Mouse (Mus musculus): ENCODE results near the gene Klhdc3. TPM values are rescaled to one million over a fixed set of nuclear protein-coding genes. Genes with fewer than 3 reads are reported as not detected.
A peak's percentile ranks its signal among the peaks of the same experiment; 100 is the strongest.

Klhdc3 gene
- total RNA-seq, 2 experiments from 2014 or later: 59.2 to 75.3 TPM

DNA sequence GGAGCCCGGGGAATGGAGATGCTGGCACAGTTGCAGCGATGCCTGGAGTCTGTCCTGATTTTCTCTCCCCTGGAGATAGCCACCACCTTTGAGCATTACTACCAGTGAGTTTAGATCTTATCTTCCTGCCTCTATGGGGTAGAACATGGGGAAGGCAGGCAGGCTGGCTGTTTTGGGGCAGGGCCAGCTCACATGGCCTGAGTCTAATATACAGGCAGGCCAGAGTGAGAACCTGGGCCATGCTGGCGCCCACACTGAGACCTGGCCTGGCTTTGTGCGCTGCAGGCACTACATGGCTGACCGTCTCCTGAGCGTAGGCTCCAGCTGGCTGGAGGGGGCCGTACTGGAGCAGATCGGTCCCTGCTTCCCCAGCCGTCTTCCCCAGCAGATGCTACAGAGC lies 19.4 kb downstream of the Klhdc3 start:
- DNase-seq: no peak

DNA sequence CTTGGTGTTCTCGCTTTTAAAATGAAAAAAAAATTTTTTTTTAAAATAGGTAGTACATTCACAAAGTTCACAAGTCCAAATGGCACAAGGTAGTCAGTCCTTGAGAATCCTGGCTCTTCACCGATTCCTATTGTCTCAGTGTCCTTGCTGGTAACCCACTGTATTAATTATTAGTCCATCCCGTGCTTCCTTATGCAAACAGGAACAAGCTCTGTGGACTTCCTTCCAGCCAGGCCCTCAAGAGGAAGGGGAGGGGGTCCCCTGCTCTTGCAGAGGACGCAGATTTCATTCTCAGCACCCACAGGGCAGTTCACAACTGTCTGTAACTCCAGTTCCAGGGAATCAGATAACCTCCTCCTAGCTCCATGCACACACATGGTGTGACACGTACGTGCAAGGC lies 24.7 kb downstream of the Klhdc3 start:
- no peak for DNase-seq

DNA sequence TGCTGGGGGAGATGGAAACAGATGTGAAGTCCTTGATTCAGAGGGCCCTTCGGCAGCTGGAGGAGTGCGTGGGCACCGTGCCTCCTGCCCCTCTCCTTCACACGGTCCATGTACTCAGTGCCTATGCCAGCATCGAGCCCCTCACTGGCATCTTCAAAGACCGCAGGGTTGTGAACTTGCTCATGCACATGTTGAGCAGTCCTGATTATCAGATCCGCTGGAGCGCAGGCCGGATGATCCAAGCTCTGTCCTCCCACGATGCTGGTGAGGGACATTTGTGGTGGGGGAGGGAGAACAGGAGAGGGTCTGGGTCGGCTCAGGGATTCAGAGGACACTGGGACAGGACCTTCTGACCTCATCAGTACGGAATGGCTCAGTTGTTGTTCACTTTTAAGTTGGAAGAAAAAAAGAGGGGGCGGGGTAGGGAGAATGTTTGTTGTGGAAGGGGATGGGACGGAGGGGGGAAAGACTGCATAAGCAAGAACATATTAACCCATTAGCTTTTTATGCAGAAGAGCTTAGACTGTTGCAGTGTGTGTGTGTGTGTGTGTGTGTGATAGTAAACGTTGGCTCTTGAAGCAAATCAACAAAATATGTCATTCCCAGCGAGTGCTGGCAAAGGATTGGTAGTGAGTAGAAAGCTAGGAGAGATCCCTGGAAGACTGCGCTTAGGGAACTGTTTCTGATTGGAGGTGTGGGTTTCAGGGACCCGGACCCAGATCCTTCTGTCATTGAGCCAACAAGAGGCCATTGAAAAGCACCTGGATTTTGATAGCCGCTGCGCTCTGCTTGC lies 28.8 kb downstream of the Klhdc3 start:
- no peak for DNase-seq

DNA sequence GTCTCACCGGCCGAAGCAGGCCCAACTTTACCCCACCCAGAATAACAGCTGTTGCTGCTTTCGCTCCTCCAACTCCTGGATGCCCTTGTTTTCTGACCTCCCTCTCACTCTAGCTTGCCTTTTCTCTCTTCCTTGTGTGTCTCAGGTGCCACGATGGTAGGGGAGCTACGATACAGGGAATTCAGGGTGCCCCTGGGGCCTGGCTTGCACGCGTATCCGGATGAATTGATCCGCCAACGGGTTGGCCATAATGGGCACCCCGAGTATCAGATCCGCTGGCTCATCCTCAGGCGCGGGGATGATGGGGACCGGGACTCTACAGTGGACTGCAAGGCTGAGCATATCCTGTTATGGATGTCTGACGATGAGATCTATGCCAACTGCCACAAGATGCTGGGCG lies 29.4 kb downstream of the Klhdc3 start:
- no peak for DNase-seq

DNA sequence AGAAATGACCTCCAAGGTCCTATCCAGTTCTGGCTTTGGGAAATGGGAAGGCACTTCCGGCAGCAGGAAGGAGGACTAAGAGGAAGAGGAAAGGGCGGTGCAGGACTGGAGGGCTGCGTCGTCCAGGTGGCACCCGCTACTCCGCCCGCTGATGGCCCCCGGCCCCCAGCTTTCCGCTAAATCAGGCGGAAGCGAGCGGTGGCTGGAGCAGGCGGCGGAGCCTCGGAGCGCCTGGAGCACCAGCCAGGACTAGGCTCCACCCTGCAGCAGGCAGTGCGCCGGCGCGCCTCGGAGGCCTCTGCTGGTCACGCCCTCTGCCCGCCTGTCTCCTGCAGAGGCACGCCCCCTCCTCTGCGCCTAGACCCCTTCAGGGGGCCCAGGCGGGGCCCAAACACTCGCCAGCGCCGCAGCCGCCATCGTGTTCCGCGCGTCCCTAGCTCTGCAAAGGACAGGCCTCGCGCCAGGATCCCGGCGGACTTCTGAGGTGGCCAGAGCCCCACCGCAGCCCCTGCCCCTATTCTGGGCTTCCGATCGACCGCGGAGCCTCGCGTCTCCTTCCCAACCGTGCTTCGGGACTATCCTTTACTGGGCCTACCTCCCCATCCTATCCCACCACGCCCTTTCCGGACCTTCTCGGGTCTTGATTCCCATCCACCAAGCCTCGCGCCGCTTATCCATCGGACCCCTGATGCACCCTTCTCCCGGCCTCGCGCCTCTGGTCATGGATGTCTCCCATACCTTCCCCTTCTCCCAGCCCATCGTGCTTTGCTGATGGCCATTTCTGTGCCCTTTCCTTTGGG lies 30.3 kb downstream of the Klhdc3 start, which contains the start of gene Cul7:
Gene Cul7, plus strand, starts transcription at position 106 of the 800 bp plus-strand sequence.
- peak; percentile 95 to 96 for DNase-seq

DNA sequence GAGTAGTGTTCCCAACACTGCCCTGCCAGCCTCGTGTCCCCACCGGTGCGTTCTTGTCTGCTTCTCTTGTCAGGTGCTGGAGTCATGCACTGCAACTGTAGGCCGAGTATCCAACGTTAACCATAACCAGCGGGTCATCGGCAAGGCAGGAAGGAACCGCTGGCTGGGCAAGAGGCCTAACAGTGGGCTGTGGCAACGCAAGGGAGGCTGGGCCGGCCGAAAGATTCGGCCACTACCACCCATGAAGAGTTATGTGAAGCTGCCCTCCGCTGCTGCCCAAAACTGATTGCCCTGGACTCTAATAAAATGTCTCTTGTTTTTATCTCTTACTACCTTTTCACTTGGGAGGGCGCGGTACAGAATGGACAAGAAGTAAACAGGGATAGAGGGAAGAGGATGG lies 30.9 kb downstream of the Klhdc3 start:
- peak in 1 of 2 experiments; percentile 40 for DNase-seq

DNA sequence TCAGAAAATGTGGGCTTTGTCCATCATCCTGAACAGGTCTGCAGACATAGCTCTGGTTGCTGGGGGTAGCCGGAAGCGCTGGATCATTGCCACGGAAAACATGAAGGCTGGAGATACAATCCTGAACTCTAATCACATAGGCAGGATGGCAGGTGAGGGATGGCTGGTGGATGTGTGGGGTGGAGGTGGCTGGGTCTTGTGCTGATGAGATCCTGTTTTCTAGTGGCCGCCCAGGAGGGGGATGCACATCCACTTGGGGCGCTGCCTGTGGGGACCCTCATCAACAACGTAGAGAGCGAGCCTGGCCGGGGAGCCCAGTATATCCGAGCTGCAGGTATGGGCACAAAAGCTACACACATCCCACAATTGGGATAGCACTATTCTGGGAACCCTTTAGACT lies 32.3 kb downstream of the Klhdc3 start:
- DNase-seq: no peak

DNA sequence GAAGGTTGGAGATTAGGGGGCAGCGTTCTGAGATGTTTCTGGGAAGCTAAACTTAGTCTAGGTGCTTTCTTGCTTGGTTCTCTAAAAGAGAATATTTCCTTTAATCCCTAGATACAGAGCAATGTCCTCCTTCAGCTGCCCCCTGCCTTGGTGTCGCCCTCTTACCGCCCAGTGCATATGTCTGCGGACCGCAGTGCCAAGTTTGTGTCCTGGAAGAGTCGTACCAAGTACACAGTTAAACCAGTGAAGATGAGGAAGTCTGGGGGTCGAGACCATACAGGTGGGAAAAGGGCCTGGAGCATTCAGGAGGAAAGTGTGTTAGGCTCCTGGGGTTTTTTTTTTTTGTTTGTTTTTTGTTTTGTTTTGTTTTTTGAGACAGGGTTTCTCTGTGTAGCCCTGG lies 33.4 kb downstream of the Klhdc3 start:
- DNase-seq: no peak

DNA sequence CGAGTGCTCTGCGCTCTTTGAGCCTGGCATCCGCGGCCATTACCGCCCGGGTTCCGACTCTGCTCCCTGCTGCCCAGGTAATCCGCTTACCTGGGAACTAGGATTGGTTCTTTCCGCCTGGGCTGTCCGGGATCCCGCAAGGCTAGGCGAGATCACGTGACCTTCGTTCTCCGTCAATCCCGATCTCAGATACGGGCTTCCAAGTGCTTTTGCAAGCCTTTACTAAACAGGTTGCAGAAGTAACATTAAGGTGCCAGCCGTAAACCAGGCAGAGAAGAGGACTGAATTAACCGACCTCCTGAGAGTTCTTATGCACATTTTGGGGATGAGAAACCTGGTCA lies 34.4 kb downstream of the Klhdc3 start:
- no peak for DNase-seq

DNA sequence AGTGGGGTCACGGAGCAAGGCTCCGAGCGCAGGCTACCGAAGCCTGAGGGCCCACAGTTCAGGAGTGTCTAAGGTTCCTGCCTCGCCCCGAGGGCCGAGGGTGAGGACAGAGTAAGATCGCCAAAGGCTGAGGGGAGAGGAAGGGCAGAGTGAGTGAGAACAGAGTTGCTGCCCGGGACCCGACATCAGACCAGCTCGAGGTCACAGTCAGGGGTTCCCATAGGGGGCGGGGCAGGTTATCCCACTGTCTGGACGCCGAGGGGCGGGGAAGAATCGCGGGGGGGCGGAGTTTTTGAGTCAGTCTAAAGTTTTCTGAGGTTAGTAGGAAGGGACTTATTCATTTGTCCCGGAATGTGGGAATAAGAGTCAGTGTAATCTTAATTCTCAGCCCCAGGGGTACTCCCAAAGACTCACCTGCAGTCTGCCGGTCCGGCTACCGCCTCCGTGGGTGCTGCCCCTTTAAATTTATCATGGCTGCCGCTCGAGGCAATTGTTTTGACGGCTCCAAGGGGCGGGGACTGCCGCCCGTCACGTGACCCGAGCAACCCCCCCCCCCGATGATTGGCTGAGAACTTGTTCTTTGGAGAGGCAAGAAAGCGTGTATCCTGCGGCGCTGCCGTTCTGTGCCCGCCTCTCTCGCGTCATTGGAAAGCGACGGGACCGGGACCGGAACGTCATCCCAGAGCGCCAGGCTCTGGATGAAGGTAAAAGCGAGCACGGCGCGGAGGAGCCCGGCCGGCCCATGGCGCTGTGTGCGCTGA lies 35.0 kb downstream of the Klhdc3 start, which contains the start of the genes Klc4 and Mrpl2:
Gene Klc4, minus strand, starts transcription at position 462 of the 761 bp plus-strand sequence.
Gene Mrpl2, plus strand, starts transcription at position 669 of the 761 bp plus-strand sequence.
- DNase-seq: peak; percentile 95 to 98

DNA sequence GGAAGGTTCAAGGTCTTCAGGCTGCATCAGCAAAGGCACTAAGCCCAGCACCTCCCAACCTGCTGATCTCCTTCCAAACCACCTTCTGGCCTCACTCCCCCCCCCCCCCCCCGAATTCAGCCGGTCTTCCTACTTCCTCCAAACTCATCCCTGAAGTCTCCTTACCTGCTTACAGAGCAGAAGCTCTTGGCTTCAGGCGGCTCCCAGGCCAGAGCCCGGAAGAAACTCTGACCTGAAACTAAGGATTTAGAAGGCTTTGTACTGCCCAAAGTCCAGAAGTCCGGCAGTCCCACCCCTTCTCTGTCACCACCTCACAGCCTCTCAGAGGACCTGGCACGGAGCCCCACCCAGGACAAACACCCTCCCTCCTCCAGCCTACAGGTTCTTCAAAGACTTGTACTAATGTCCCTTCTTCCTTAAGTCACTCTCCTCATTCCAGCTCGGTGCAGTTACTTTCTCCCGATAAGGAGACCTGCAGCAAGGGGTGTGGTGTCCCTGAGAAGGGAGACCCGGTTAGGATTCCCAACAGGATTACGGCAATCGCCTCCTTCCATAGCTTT lies 35.7 kb downstream of the Klhdc3 start:
- peak; percentile 77 to 85 for DNase-seq

DNA sequence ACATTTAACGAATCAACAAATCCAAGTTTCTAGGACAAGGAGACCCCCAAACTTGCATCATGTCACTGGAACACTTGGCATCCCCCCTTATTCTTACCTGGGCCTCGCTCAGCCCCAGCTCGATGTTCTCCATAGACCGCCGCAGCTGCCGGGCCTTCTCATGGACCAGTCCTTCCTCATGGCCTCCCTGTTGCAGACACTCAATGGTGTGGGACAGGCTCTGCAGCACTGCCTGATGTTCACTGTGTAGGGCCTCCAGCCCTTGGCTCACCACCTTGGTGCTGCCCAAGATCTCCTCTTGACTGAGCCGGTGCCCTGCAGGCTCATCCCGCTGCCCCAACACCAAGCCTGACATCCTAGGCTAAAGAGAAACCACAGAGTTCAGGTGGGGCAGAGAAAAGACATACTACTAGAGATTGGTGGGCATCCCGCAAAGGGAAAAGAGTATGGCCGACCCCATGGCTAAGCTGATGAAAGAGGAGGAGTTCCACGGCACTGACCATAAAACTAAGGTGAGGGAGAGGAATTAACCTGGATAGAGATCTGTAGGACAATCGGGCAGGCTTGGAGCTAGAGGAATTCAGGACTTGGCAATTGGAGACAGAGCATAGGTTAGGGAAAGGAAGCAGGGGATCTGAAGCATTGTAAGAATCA lies 36.4 kb downstream of the Klhdc3 start:
- no peak for DNase-seq

DNA sequence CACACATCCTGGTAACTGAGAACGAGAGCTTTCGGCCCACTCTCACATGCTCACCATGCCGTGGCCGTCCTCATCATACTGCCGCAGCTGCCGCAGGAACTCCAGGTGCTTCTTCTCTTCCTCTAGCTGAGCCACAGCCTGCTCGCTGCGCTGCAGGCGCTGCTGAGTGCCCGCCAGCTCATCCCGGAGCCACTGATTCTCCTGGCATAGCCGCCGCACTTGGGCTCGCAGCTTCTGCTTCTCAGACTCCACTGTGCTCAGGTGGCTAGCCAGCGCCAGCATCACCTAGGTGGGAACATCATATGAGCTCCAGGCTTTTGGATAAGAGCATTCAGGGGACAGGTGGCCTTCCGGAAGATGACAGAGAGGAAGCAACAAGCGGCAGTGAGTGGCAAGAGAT lies 38.7 kb downstream of the Klhdc3 start:
- no peak for DNase-seq

DNA sequence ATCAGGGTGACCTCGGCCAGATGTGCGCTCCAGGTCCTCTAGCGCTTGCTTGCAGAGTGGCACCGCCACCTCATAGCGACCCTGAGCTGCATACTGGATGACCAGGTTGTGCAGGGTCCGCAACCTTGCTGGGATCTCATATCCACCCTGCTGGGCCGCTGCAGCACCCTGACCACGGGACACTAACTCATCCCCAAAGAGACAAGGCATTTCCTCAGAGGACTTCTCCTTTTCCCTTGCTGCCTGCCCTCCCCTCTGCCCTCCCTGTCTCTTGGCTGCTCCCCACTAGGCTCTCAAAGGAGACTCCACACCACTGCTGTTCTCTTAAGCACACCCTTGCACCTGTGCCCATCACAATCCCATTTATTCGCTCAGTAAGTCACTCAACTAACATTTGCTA lies 40.8 kb downstream of the Klhdc3 start:
- no peak for DNase-seq

DNA sequence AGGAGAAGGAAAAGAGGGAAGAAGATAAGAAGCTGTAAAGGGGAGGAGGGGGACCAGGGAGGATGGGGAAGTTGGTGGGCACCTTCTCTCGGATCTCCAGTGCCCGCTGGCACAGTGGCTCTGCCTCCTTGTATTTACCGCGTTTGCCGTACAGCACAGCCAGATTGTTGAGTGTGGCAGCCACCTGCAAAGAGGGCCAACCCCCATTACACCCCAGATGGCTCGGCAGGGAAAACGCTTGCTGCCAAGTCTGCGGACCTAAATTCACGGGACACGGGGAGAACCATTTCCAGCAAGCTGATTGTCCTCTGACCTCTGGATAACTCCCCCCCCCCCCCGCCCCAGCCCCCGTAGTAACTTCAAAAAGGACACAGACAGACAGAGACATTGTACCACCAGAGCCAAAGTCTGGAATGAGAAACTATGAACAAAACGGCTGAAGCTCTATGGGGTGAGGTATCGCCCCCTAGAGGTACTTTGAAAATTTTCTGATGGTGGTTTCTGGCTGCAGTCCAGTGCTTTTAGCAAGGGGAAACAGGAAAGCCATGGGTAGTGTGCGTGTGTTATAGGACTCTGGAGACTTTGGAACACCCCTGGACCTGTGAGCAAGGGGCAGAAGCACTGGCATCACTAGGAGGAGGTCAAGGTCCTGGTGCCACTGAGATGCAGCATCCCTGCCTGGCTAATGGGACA lies 43.7 kb downstream of the Klhdc3 start:
- peak; percentile 36 to 66 for DNase-seq

DNA sequence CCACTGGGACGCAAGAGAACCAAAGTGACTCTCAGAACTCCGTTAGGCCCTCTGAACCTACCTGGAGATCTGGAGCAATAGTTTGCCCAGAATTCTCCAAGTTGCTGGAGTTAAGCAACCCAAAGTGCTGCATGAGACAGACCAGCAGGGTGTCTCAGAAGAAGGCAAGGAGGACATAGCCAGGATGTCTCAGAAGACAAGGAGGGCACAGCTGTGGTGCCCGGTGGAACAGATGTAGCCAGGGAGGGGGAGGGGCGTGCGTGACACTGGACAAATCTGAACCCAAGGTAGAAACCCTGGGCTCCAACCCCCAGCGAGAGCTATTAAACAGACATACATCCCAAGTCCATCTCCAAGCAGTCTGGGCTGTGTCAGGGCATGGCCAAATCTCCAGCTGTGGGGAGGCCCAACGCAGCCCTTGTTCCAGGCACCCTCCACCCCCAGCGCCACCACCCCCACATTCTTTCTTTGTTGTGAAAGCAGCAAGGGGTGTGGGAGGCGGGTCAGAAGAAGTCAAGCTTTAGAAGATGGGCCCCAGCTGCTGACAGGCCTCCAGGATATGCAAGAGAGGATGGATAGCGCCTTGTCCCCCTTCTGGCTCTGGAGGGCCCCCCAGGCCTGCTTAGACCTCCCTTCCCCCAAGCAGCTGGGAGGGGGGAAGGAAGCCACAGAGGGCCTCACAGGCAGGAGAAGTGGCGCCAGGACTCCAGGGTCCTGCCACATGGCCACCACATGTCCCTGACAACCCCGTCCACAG lies 50.9 kb downstream of the Klhdc3 start:
- DNase-seq: peak in 1 of 2 experiments; percentile 31

DNA sequence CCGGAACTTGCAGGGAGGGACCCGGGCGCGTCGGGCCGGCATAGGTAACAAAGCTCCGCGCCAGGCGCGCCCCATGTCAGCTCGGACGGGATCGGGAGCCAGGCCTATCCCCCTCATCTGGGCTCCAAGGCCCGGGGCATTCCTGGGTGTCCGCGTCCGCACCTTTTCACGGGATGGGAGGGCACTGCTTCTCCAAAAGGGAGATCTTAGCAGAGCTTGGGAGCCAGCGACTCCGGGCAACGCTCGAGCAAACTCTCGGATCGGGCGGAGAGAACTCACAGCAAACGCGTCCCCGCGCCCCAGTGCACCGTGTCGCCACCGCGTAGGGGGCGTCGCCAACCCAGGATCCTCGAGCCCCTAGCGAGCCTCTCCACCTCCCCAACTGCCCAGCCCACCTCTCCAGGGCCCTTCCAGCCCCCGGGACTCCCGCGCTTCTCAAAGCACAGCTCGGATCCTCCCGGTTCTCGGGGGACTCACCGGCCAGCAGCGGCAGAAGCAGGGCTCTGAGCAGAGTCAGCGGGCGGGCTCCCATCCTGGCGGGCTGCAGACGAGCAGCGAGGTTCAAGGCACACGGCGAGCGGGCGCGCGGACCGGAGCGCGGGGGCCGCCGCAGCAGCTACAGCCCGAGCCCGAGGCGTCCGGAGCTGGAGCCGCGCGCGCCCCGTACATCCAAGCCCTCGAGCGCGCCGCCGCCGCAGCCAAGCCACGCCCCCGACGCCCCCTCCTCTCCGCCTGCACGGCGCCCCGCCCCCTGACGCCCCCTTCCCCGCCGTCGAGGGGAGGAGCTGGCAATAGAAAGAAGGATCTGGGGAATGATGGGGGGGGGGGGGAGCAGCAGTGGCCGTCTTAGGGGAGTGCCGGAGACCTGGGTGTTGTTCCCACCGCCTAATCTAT lies 51.7 kb downstream of the Klhdc3 start, which contains the start of gene Ptk7:
Gene Ptk7, minus strand, starts transcription at position 714 of the 894 bp plus-strand sequence.
- peak; percentile 65 to 81 for DNase-seq

DNA sequence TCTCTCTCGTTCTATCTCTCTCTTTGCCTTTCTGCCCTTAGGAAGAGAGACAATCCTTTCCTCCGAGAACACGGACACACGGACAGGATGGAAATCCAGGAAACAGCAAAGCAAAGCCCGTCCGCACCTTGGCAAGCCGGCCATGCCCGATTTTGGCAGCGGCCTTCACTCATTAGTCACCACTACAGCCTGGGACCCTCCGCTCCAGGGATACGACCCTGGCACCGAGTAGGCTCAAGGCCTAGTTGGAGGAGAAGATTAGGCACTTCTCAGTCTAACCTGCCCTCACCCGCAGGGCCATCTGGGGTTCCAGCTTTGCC lies 52.3 kb downstream of the Klhdc3 start:
- peak; percentile 64 to 66 for DNase-seq

DNA sequence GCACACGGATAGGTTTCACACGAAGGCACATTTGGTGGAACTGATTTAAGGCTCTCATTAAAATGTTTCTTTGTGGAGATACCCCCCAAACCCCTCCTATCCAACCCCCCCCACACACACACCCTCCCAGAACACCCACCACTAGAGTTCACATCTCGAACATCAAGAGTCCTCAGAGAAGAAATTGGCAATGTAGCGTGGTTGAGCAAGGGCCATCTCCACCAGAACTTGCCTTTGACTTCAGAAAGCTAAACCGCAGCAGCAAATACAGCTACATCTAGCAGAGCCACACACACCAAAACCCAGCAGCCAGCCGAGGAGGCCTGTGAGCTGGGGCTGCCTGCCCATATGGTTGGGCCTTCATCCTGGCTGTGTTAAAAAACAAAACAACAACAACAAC lies 53.3 kb downstream of the Klhdc3 start:
- DNase-seq: no peak

All from adrenal gland, postnatal 36 days (tissue).